Mouse (Mus musculus) brain, embryonic 14.5 days (tissue): Measurements from ENCODE around the gene Gstt2.

Source experiments
- CTCF ChIP-seq: fragments of 200-500 bp; IDR thresholded peaks from 2 replicates; pipeline ENCODE4 v1.5.1; 2012; ENCODE audit warnings: inconsistent platforms, mild to moderate bottlenecking, moderate library complexity, borderline replicate concordance; ENCODE audit not compliant: insufficient read depth, insufficient read length; ENCODE audit errors: extremely low read depth
- POLR2A ChIP-seq: fragments of 200-500 bp; IDR thresholded peaks from 2 replicates; pipeline ENCODE4 v1.6.1; 2012; ENCODE audit warnings: mild to moderate bottlenecking, inconsistent platforms, borderline replicate concordance; ENCODE audit not compliant: poor library complexity, insufficient read depth, insufficient read length, severe bottlenecking; ENCODE audit errors: extremely low read depth

DNA sequence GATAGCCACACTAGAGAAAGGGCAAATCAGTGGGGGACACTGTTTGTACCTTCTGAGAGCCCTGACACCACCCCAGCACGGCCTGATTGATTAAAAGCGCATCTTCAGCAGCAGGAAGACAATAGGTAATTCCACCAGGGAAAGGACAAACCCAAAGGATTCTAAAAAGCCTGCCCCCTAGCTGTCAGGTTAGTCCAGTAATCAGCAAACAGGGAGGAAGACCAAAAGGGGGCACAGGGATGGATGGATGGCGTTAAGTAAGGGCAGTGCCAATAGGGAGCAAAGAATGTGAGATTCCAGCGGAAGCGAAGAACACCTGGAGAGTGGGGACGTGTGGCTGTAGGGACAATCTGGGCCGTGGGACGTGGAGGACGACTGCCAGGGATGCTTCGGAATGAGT lies 18.6 kb downstream of the Gstt2 start:
- TF ChIP-seq POLR2A (no peak), CTCF (peak; percentile 6; the same call in 1 of the 2 replicates)
